Mouse (Mus musculus): Measurements from ENCODE around the gene Gm1604a. TPM values are rescaled to one million over a fixed set of nuclear protein-coding genes. Genes with fewer than 3 reads are reported as not detected.

Gm1604a gene
- 0.83 and 0.91 TPM in 2 replicates for polyA plus RNA-seq (2015; fragmentation: Nextera tagmentation; extraction: Ambion mirVana)

GRCm38 (mm10) chr17:7025257-7025656, at the start of gene Gm1604a:
Gene Gm1604a (plus strand): TSS chr17:7025568.

GRCm38 (mm10) chr17:6978287-6979248, 46.8 kb upstream of the Gm1604a start, which contains the start of gene Gm49721:
Gene Gm49721 (plus strand): TSS chr17:6978904.

Other genes with a start within 250 kb of the Gm1604a start
- 92.1 and 98.9 TPM in 2 replicates for gene Ezr, start 242.8 kb upstream of the Gm1604a start, polyA plus RNA-seq (2015; fragmentation: Nextera tagmentation; extraction: Ambion mirVana)
- gene Rsph3b, start 76.9 kb upstream of the Gm1604a start, polyA plus RNA-seq (2015; fragmentation: Nextera tagmentation; extraction: Ambion mirVana): 16.0 and 17.3 TPM in 2 replicates
- gene Tagap1, start 64.4 kb upstream of the Gm1604a start, polyA plus RNA-seq (2015; fragmentation: Nextera tagmentation; extraction: Ambion mirVana): 15.1 and 19.3 TPM in 2 replicates
- 141 and 187 TPM in 2 replicates for gene Rnaset2b, start 54.9 kb upstream of the Gm1604a start, polyA plus RNA-seq (2015; fragmentation: Nextera tagmentation; extraction: Ambion mirVana)
- 0.16 and 0.27 TPM in 2 replicates for gene Gm49721, start 46.7 kb upstream of the Gm1604a start, polyA plus RNA-seq (2015; fragmentation: Nextera tagmentation; extraction: Ambion mirVana)
- 2.7 and 3.6 TPM in 2 replicates for gene Rps6ka2, start 144.5 kb downstream of the Gm1604a start, polyA plus RNA-seq (2015; fragmentation: Nextera tagmentation; extraction: Ambion mirVana)

Measured in spleen, postnatal 0 days (tissue).